In genomic region chr1:178463712-178464111, GRCm38 (mm10) we compare ENCODE assay signal across 9 mouse cellular contexts. TPM values are rescaled to one million over a fixed set of nuclear protein-coding genes. Genes with fewer than 3 reads are reported as not detected.
DNase-seq lines count a peak whose midpoint lies in the region; ATAC-seq lines count a peak whose summit lies in the region.
"Had no signal": no experiment of that assay in that cellular context is flagged by ENCODE, and none has a peak within 500 bp of the region (broad histone marks: within the 10 kb centered on the region; RNA-seq: fewer than 3 reads in every experiment).

No protein-coding gene starts in this region.

- H3K9ac ChIP-seq in heart, embryonic 14.5 days (ENCODE audit: low read length): no peak overlapping the region
- no peak overlapping the region for H3K9ac ChIP-seq in liver, embryonic 11.5 days (ENCODE audit: low read depth, low read length)
- H3K9ac ChIP-seq in stomach, embryonic 15.5 days: no peak overlapping the region
- H3K9ac ChIP-seq: heart, embryonic 13.5 days had no signal

- H3K9me3 ChIP-seq in heart, embryonic 14.5 days (ENCODE audit: control insufficient read depth, low read length): no peaks in the 10 kb centered on the region
- no peaks in the 10 kb centered on the region for H3K9me3 ChIP-seq in liver, embryonic 11.5 days (ENCODE audit: control insufficient read depth, low read length)
- H3K9me3 ChIP-seq in stomach, embryonic 15.5 days: no peaks in the 10 kb centered on the region
- H3K9me3 ChIP-seq: heart, embryonic 13.5 days had no signal

- no peak overlapping the region for H3K27ac ChIP-seq in heart, embryonic 14.5 days (replicated peaks in 1 of 2; ENCODE audit: control insufficient read depth in 1 of 2, insufficient read depth in 1 of 2, low read depth in 2 of 2, low read length in 2 of 2)
- no peak overlapping the region for H3K27ac ChIP-seq in liver, embryonic 11.5 days (ENCODE audit: low read depth, low read length)
- H3K27ac ChIP-seq in stomach, embryonic 15.5 days: no peak overlapping the region
- H3K27ac ChIP-seq: heart, embryonic 13.5 days had no signal

- H3K4me1 ChIP-seq in heart, embryonic 14.5 days (ENCODE audit: control insufficient read depth in 2 of 2, insufficient read depth in 2 of 2, low read length in 2 of 2): no peaks in the 10 kb centered on the region
- H3K4me1 ChIP-seq in liver, embryonic 11.5 days (replicated peaks; ENCODE audit: control insufficient read depth, insufficient read depth, low read length): no peaks in the 10 kb centered on the region; the same call in 1 of the 2 replicates
- H3K4me1 ChIP-seq in stomach, embryonic 15.5 days: 0 out of 2 replicates have a peak, but pooled peaks cover 2% of the 10 kb centered on the region
- H3K4me1 ChIP-seq: heart, embryonic 13.5 days had no signal

- H3K36me3 ChIP-seq in heart, embryonic 14.5 days (ENCODE audit: control insufficient read depth, insufficient read depth, low read length): no peaks in the 10 kb centered on the region
- H3K36me3 ChIP-seq in liver, embryonic 11.5 days (ENCODE audit: control insufficient read depth, insufficient read depth, low read length): no peaks in the 10 kb centered on the region
- H3K36me3 ChIP-seq in stomach, embryonic 15.5 days: no peaks in the 10 kb centered on the region

- ATAC-seq in CD4-positive, CD25-positive, alpha-beta regulatory T cell, adult 4 months: peak; percentile 98
- ATAC-seq in heart, embryonic 14.5 days (ENCODE audit: insufficient number of reproducible peaks, insufficient read depth, low FRiP score, low read depth): peak; percentile 56; the same call in 1 of the 2 replicates
- ATAC-seq in liver, embryonic 11.5 days (replicated peaks; ENCODE audit: low FRiP score): peak; percentile 87
- peak; percentile 90 for ATAC-seq in stomach, embryonic 15.5 days (ENCODE audit: insufficient read depth, low FRiP score, low read depth)

- 4% methylated on average over 2 of the region's 2 CpGs for WGBS in heart, embryonic 14.5 days
- WGBS in liver, embryonic 11.5 days: 2% methylated on average over 2 of the region's 2 CpGs
- 0% methylated on average over 2 of the region's 2 CpGs for WGBS in stomach, embryonic 15.5 days

- peak; percentile 48 for DNase-seq in c-Kit-negative CD71-positive TER-119-positive erythroid progenitor cells, embryonic 14.5 days (ENCODE audit: low read depth, low spot score)
- peak; percentile 49 for DNase-seq in fibroblast of lung, adult 2 months (ENCODE audit: low read depth)
- peak; percentile 91 for DNase-seq in kidney, postnatal 10 days
- peak; percentile 76 for DNase-seq in liver, embryonic 11.5 days (ENCODE audit: low spot score)
- DNase-seq in neural tube, embryonic 10.5 days (ENCODE audit: extremely low spot score, low spot score): peak; percentile 81

- no peak overlapping the region for H3K4me3 ChIP-seq in heart, embryonic 14.5 days (ENCODE audit: control insufficient read depth in 1 of 2, insufficient read depth in 1 of 2, low read depth in 1 of 2, low read length in 2 of 2)
- no peak overlapping the region for H3K4me3 ChIP-seq in liver, embryonic 11.5 days (ENCODE audit: low read depth, low read length)
- no peak overlapping the region for H3K4me3 ChIP-seq in stomach, embryonic 15.5 days (replicated peaks)
- H3K4me3 ChIP-seq: heart, embryonic 13.5 days had no signal

- H3K4me2 ChIP-seq in heart, embryonic 14.5 days (ENCODE audit: low read length): no peak overlapping the region
- H3K4me2 ChIP-seq in liver, embryonic 11.5 days: no peak overlapping the region
- H3K4me2 ChIP-seq in stomach, embryonic 15.5 days: no peak overlapping the region
- H3K4me2 ChIP-seq: heart, embryonic 13.5 days had no signal

- no peaks in the 10 kb centered on the region for H3K27me3 ChIP-seq in heart, embryonic 14.5 days (ENCODE audit: control insufficient read depth, insufficient read depth, low read length)
- no peaks in the 10 kb centered on the region for H3K27me3 ChIP-seq in liver, embryonic 11.5 days (replicated peaks; ENCODE audit: control insufficient read depth, insufficient read depth, low read length)
- H3K27me3 ChIP-seq in stomach, embryonic 15.5 days (replicated peaks): no peaks in the 10 kb centered on the region
- H3K27me3 ChIP-seq: heart, embryonic 13.5 days had no signal

RNA-seq across cellular contexts. Expression of gene Efcab2, which starts 57.8 kb away (rescaled TPM):
- polyA plus RNA-seq in CD4-positive, CD25-positive, alpha-beta regulatory T cell, adult 4 months (2017; shearing (Covaris generic)): 1 to 10 TPM; 3.7 to 8.2 TPM
- 16.6 and 17.5 TPM in 2 replicates for polyA plus RNA-seq in heart, embryonic 14.5 days (2014; fragmentation: Nextera tagmentation; extraction: Ambion mirVana)
- 5.8 and 6.5 TPM in 2 replicates for polyA plus RNA-seq in liver, embryonic 11.5 days (2014; fragmentation: Nextera tagmentation; extraction: Ambion mirVana)
- polyA plus RNA-seq in stomach, embryonic 15.5 days (2015; fragmentation: Nextera tagmentation; extraction: Ambion mirVana): 6.3 and 6.9 TPM in 2 replicates
